Mouse (Mus musculus): Measurements from ENCODE around the gene Fdxr.

DNA sequence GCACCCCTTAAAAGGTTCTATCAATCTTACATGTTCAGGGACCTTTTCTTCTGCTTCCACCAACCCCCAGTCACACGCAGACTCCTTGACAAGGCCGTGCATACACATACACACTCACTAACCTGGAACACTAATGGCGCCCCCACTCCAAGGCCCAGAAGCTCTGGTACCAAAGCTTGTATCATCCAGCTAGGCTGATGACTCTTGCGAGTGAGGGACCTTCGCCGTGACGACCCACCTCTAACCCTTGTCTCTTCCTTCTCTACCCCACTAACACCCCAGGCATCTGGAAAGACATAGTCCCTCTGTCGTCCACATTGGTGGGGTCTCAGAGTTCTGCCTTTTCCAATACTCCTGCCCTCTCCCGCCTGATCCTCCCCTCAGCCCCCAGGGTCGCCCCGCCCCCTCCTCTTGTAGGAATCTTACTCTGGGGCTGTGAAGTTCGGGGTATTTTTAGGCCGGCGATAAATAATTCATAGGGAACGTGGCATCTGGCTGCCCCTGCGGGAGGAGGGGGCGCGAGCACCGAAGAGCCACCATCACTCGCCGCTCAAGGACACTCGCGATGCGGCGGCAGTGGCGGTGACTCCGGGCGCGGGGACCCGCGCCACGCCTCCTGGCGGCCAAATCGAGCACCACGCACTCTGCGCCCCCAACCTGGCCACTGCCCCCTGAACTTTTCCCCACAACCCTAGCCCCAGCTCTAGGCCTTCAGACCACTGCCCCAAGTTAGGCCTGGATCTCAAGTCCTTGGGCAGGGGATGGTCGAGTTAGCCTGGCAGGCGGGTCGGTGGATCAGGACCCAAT, 11.8 kb downstream of the Fdxr start:
- TF ChIP-seq CTCF (IDR thresholded peaks at IDR 0.05; ENCODE audit: borderline replicate concordance, control insufficient read depth, extremely low read depth, insufficient read depth, low read length, poor library complexity) (peak; percentile 93), POLR2A (IDR thresholded peaks at IDR 0.05; ENCODE audit: control insufficient read depth, extremely low read depth, insufficient read depth, low read length, poor library complexity) (no peak)
